Mouse (Mus musculus) stomach, postnatal 0 days (tissue): Measurements from ENCODE around the gene Tcf12. TPM values are rescaled to one million over a fixed set of nuclear protein-coding genes. Genes with fewer than 3 reads are reported as not detected.

ENCODE experiments used
- ATAC-seq: fragments of 200-750 bp; cut with Nextera tagmentation; 2 replicates; pipeline ENCODE4 v1.8.0; 2017; ENCODE audit not compliant: low FRiP score, low TSS enrichment
- DNase-seq: peaks from one replicate; pipeline ENCODE4 v3.0.0-alpha.2; 2016; ENCODE audit warnings: low spot score
- H3K27ac ChIP-seq: fragments of 300-500 bp; sonication (generic); replicated peaks from 2 replicates; pipeline ENCODE4 v1.5.1; 2014; ENCODE audit warnings: mild to moderate bottlenecking, control low read depth
- H3K27me3 ChIP-seq: fragments of 300-500 bp; sonication (generic); 2 replicates; pipeline ENCODE4 v1.6.1; 2014; ENCODE audit warnings: low read length; ENCODE audit not compliant: control insufficient read depth, insufficient read depth
- H3K36me3 ChIP-seq: fragments of 300-500 bp; sonication (generic); 2 replicates; pipeline ENCODE4 v1.6.1; 2014; ENCODE audit warnings: low read length, mixed read lengths; ENCODE audit not compliant: control insufficient read depth, insufficient read depth
- H3K4me1 ChIP-seq: fragments of 300-500 bp; sonication (generic); replicated peaks from 2 replicates; pipeline ENCODE4 v1.6.1; 2014; ENCODE audit warnings: antibody characterized with exemption; ENCODE audit not compliant: control insufficient read depth, insufficient read depth
- H3K4me2 ChIP-seq: fragments of 300-500 bp; sonication (generic); replicated peaks from 2 replicates; pipeline ENCODE4 v1.6.1; 2014; ENCODE audit warnings: low read depth, mild to moderate bottlenecking, control low read depth, moderate library complexity
- H3K4me3 ChIP-seq: fragments of 300-500 bp; sonication (generic); 2 replicates; pipeline ENCODE4 v1.5.1; 2014; ENCODE audit warnings: low read depth, low read length, control low read depth
- H3K9ac ChIP-seq: fragments of 300-500 bp; sonication (generic); 2 replicates; pipeline ENCODE4 v1.6.1; 2014; ENCODE audit warnings: mild to moderate bottlenecking, low read length, control low read depth, mixed read lengths
- H3K9me3 ChIP-seq: fragments of 300-500 bp; sonication (generic); 2 replicates; pipeline ENCODE4 v1.6.1; 2016; ENCODE audit warnings: low read length; ENCODE audit not compliant: control insufficient read depth
- CTCF ChIP-seq: IDR thresholded peaks from 2 replicates; pipeline ENCODE4 v1.5.1; 2016; ENCODE audit warnings: antibody characterized with exemption, low read depth, mild to moderate bottlenecking, moderate library complexity
- EP300 ChIP-seq: optimal IDR thresholded peaks from 2 replicates; pipeline ENCODE3; 2016; ENCODE audit warnings: antibody characterized with exemption
- WGBS: fragments of 180-500 bp; shearing (Covaris S2); extraction: QIAGEN DNeasy Blood & Tissue Kit; methylation state at CpG from one replicate; pipeline ENCODE4 v1.1.7; 2014; 5-methylcytosine and 5-hydroxymethylcytosine counted together
- polyA plus RNA-seq: library from polyadenylated mRNA; unstranded; fragments of >200 nt; fragmentation: Nextera tagmentation; extraction: Ambion mirVana; gene quantifications from 2 replicates; pipeline ENCODE4 v1.2.1, GENCODE M21; 2015

The Tcf12 gene
- polyA plus RNA-seq, 1 experiment from 2014 or later = 28.7 TPM

DNA sequence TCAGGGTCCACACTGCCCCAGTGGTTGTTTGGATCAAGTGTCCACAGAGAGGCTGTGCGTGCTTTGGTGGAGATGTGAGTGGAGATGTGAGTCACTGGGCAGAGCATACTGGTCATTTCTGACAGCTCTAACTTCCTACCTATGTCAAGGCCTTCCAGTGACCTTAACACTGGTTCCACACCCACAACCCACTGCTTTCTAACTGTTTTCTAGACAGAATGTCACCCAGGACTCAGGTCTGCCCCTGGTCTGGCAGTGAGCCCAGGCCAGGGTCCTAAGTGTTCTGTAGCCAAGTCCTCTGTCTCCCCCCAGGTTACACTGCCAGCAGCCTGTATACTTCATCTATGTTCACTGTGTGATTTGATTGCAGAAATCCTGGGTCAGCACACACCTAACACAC is 275.3 kb downstream of the Tcf12 start:
- H3K9ac ChIP-seq = no peak overlapping the region
- H3K4me2 ChIP-seq = no peak overlapping the region
- TF ChIP-seq CTCF (no peak), EP300 (no peak)
- H3K27ac ChIP-seq = no peak overlapping the region
- 85% methylated on average over 1 of the region's 1 CpGs for whole genome bisulfite sequencing
- ATAC-seq (no peak), DNase-seq (no peak)
- no peaks in the 10 kb centered on the region for H3K9me3 ChIP-seq
- H3K4me1 ChIP-seq = peaks cover 4% of the 10 kb centered on the region; the same call in 1 of the 2 replicates
- no peaks in the 10 kb centered on the region for H3K27me3 ChIP-seq
- H3K4me3 ChIP-seq = no peak overlapping the region
- H3K36me3 ChIP-seq = no peaks in the 10 kb centered on the region

DNA sequence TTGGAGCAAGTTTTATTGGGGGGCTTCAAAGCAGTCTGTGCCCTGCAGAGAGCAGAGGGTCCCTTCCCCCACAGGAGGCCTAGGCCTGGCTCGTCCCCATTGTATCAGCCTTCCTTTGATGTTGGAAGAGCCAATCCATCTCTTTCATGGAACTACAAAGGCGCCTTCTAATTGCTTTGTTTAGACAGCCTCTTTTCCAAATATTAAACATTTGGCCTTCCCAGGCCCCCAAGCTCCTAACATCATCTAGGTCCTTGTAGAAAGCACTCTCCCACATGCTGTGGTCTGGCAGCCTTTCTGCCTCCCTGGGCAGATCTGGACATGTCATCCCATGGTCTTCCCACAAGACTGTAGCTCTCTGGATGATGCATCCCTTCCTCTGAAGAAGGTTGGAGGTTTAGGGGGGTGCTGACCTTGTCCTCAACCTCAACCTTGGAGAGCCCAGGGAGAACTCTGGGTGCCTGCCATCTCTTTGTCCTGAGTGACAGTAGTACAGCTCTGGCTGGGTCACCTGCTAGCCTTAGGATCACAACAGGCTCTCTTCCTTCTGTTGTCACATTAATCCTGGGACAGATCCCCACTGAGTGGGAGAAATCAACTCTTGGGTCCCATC is 276.4 kb downstream of the Tcf12 start:
- DNase-seq = no peak
- no peak for ATAC-seq
- Histone ChIP-seq H3K4me3 (no peak overlapping the region), H3K4me1 (peaks cover 4% of the 10 kb centered on the region; the same call in 1 of the 2 replicates), H3K4me2 (no peak overlapping the region), H3K27ac (no peak overlapping the region), H3K9me3 (no peaks in the 10 kb centered on the region), H3K36me3 (no peaks in the 10 kb centered on the region), H3K9ac (no peak overlapping the region), H3K27me3 (no peaks in the 10 kb centered on the region)
- WGBS = 21% methylated on average over 2 of the region's 2 CpGs
- no peak for TF ChIP-seq EP300
- no peak for TF ChIP-seq CTCF

DNA sequence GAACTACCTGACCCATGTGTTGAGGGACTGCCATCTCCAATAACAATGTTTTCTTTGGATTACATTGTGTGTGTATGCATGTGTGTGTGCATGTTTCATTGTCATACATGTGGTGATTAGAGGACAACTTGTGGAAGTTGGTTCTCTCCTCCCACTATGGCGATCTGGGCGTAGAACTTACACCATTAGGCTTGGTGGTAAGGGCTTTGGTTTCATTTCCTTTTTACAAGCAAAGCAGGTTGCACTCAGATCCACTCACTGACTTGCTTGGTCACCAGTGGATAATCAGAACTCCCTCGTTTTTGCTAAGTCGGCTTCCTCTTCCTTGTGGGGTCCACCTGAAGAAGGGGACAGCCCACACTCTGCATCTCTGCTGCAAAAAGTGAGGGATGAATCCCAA is 277.0 kb downstream of the Tcf12 start:
- Histone ChIP-seq H3K9me3 (no peaks in the 10 kb centered on the region), H3K27me3 (no peaks in the 10 kb centered on the region), H3K27ac (no peak overlapping the region), H3K9ac (no peak overlapping the region), H3K4me1 (peaks cover 4% of the 10 kb centered on the region; the same call in 1 of the 2 replicates), H3K4me2 (no peak overlapping the region), H3K4me3 (no peak overlapping the region), H3K36me3 (no peaks in the 10 kb centered on the region)
- ATAC-seq = no peak
- DNase-seq = no peak
- 56% methylated on average over 4 of the region's 4 CpGs for WGBS
- TF ChIP-seq CTCF (no peak), EP300 (no peak)

- ATAC-seq = peak; percentile 45; the same call in 1 of the 2 replicates
- Histone ChIP-seq H3K4me2 (no peak overlapping the region; the same call in 1 of the 2 replicates), H3K36me3 (no peaks in the 10 kb centered on the region)
Observed at GRCm38 (mm10) chr9:71831756-71832699, 279.6 kb downstream of the Tcf12 start.

GRCm38 (mm10) chr9:71830994-71831393 is 280.7 kb downstream of the Tcf12 start:
- no peaks in the 10 kb centered on the region for H3K27me3 ChIP-seq
- H3K27ac ChIP-seq = no peak overlapping the region
- no peaks in the 10 kb centered on the region for H3K9me3 ChIP-seq
- H3K4me1 ChIP-seq = peaks cover 2% of the 10 kb centered on the region; the same call in 1 of the 2 replicates
- TF ChIP-seq EP300 (no peak), CTCF (no peak)
- WGBS = 72% methylated on average over 4 of the region's 4 CpGs
- ATAC-seq (no peak), DNase-seq (no peak)
- no peak overlapping the region for H3K4me3 ChIP-seq
- no peak overlapping the region for H3K4me2 ChIP-seq
- no peaks in the 10 kb centered on the region for H3K36me3 ChIP-seq
- no peak overlapping the region for H3K9ac ChIP-seq

More at GRCm38 (mm10) chr9:71831756-71832699, 279.6 kb downstream of the Tcf12 start:
- H3K4me3 ChIP-seq = no peak overlapping the region
- no peak for TF ChIP-seq EP300
- TF ChIP-seq CTCF = peak; percentile 92
- H3K27me3 ChIP-seq = no peaks in the 10 kb centered on the region
- DNase-seq = peak; percentile 77
- H3K9ac ChIP-seq = no peak overlapping the region
- no peaks in the 10 kb centered on the region for H3K9me3 ChIP-seq
- H3K4me1 ChIP-seq = peaks cover 2% of the 10 kb centered on the region; the same call in 1 of the 2 replicates
- no peak overlapping the region for H3K27ac ChIP-seq
- 43% methylated on average over 26 of the region's 26 CpGs for WGBS
